Mouse (Mus musculus) spleen, postnatal 14 days (tissue): ENCODE measurements around the gene Rpl32.

Source experiments
- DNase-seq, 2 experiments: peaks; one replicate each; pipeline ENCODE4 v3.0.0; 2021 to 2022; ENCODE audit warnings: low spot score in 2 of 2

The Rpl32 gene

DNA sequence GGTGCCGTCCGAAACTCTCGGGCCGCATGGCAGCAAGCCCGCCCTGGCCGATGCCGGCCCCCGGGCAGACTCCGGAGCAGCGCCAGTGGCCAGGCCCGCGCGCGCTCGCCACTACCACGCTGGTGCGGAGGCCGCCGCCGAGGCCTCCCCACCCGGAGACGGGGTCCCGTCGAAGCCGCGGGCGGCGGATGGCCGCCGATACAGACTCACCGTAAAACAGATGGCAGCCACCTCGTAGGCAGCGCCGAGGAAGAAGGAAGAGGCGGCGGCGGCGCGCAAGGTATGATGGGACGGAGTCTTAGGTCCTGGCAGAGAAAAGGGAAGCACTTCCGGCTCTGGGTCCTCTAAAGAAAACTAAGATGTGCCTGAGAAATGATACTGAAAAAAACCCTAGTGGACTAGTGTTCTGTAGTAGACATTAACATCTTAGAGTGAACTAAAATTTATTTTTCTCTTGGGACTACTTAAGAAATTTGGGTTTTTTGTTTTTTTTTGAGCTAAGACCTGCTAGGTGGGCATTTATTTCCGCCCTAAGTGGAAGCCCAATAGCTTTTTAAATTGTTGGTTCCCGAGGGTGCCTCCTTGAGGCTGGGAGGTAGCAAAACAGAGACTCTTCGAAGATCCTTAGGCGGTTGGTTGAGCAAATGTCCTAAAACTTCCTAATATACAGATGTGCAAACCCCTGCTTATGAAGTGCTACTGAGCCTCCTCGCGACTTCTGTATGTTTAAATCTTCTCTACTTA is at the start of gene Rpl32:
Gene Rpl32, minus strand, starts transcription at position 260 of the 744 bp plus-strand sequence.
- peak; percentile 71 to 80 for DNase-seq

DNA sequence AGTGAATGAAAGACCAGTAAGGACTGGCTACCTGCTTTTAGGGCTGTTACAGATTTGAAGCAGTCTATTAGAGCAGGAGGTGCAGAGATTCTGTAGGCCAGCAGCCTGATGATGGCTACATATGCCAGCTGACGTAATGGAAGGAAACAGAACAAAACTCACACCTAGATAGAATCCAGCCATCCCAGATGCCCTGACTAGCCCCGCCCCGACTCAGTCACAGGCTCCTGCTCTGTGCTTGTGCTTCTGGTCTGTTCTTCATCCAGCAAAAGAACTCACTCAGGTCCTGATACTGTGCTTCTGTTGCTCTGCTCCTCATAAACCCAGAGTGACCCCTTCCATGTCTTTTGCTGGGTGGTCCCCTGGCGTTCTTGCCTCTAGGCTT is 47.8 kb upstream of the Rpl32 start:
- no peak for DNase-seq

DNA sequence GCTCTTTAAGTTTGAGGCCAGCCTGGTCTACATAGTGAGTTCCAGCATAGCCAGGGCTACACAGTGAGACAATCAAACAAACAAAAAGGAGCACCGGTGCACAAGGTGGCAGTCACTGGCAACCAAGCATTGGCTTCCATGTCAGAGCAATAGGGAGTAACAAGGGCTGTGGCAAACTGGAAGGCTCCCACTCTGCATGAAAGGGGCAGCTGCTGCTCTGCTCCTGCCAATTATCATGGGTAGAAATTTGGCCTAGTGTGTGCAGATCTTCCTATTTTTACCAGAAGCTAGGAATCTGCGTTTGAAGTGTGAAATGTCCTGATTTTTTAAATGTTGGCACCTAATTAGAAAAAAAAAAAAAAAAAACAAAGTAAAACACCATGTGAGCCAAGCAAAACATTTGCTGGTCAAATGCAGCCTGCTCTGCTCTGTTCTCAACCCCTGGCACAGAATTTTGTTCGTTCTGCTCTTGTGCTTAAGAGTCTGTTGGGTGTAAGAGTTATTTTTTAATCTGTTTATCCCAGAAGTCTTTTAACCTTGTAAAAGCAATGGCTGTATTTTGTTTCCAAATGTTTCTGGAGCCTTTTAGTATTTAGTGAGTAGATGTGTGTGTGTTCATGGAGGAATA is 47.3 kb upstream of the Rpl32 start:
- DNase-seq, result no peak

DNA sequence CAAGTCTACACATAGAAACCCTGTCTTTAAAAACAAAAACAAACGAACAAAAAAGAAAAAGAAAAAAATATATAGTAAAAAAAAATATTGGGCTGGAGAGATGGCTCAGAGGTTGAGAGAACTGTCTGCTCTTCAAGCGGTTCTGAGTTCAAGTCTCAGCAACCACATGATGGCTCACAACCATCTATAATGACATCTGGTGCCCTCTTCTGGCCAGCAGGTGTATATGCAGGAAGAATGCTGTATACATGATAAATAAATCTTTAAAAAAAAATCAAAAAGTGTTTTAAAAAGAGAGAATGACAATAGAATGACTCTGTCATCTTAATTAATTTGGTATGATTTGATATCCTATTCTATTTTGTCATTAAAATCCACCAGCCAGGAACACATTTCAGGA is 45.9 kb upstream of the Rpl32 start:
- DNase-seq, result no peak

DNA sequence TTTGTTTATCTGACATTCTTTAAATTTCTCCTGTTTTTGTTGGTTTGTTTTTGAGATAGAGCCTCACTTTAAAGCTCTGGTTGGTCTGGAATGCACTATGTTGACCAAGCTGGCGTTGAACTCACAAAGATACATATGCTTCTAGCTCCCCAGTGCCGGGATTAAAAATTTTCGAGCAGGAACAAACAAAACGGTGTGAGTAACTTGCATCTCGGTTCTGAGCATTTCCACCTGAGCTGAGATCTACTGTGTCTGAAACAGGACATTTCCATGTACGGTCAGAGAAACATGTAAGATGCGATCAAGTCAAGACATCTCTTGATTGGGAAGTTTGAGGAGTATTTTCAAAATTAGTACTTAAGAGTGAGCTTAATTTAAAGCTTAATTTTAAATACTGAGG is 45.4 kb upstream of the Rpl32 start:
- no peak for DNase-seq

DNA sequence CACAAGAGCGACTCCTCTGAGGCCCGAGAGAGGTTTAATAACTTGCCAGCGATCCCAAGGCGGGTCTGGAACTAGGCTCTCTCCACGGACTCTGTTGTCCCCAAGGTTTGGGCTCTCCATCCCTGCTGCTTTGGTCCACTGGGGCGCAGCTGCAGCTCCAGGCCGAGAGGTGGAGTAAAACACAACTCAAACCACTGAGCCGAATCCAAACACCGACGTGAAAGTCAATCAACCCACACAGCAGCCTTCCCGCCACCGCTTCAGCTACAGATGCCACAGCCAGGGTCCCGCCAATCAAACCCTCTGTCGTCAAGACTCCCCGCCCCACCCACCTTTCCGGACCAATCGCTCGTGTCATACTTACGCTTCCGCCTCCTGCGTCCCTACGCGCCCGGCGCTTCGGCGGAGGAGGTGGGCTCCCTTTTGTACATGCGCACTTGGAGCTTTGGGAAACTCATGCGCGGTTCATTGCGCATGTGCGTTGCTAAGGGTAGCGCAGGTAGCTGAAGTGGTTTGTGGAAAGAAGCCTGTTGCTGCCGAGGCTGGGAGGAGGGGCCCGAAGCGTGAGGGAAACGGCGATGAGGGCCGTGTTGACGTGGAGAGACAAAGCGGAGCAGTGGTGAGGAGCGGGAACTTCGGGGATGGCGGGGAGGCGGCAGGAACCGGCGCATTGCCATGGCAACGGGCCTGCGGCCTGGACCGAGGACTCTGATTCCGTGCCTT is 44.7 kb upstream of the Rpl32 start, which contains the start of the genes Mbd4 and Ift122:
Gene Mbd4, minus strand, starts transcription at position 281 of the 723 bp plus-strand sequence.
Gene Ift122, plus strand, starts transcription at position 380 of the 723 bp plus-strand sequence.
- DNase-seq, result peak; percentile 93 to 94

DNA sequence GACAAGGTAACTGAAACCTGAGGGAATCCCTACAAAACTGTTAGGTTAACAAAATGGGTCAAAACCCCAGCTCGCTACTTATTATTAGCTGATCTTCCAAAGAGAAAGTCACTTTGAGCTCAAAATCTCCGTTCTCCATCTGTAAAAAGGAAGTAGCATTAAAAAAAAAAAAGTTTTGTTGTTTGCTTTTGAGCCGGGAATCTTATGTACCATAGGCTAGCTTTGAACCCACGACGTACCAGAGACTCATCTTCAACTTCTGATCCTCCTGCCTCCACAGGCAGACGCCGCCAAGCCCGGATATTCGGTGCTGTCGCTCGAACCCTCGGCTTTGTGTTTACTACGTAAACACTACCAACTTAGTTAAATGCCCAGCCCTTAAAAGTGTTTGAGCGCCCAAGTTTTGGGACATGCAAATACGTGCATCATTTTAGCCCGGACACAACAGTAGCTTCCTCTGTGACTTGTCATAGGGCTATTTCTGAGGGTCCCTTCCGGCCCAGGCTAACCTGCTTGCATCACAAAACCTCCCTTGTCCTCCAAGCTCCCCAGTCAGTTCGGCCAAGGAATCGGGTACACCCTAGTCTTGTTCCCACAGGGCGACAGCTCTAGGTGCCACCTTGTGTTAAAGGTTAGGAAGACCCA is 44.0 kb upstream of the Rpl32 start:
- DNase-seq, result peak in 1 of 2 experiments; percentile 17

DNA sequence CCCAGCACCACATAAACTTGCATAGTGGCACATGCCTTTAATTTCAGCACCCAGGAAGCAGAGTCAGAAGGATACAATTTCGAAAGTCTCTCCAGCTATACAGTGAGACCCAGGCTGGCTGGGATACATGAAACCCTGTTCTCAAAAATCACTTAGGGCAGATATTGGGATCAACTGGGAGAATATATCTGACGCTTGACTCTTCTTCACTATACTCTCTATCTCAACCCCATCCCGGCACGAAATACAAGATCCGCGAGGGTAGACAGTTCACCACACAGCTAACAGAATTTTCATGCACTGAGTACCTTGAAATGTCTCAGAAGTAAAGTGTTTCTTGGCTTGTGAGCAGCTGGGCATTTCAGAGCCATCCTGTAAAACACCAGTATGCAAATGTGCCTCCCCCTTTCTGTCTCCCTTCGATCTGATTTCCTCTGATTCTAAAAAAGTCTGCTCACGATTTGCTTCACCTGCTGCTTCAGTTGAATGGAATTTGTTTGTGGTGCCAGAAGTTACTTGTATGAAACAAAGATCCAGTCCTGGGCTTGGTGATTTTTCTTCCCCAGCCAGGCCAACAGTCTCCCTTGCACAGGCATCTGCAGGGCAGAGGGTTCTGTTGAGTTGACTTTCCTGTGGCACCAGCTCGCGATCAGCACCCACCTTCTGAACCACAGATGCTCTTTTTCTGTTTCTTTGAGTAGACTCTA is 40.2 kb upstream of the Rpl32 start:
- no peak for DNase-seq

DNA sequence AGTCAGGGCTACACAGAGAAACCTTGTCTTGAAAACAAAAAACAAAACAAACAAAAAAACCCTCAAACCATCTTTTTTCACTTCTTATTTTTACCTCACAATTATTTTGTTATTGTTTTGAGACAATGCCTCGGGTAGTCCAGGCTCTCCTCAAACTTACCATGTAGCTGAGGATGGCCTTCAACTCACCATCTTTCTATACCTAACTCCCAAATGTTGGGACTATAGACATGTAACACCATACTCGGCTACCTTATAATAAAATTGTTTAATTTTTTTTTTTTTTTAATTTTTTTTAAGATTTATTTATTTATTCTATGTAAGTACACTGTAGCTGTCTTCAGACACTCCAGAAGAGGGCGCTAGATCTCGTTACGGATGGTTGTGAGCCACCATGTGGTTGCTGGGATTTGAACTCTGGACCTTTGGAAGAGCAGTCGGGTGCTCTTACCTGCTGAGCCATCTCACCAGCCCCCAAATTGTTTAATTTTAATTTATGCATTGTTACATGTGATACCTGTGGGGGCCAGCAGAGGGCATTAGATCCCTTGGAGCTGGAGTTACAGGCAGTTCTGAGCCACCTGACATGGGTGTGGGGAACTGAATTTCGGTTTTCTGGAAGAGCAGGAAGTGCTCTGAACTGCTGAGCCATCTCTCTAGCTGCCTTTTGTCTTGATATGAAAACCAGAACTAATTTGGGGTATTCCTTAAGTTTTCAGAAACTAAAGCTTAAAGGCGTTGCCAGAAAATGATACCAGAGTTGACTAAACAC is 38.3 kb upstream of the Rpl32 start:
- peak; percentile 23 to 62 for DNase-seq

DNA sequence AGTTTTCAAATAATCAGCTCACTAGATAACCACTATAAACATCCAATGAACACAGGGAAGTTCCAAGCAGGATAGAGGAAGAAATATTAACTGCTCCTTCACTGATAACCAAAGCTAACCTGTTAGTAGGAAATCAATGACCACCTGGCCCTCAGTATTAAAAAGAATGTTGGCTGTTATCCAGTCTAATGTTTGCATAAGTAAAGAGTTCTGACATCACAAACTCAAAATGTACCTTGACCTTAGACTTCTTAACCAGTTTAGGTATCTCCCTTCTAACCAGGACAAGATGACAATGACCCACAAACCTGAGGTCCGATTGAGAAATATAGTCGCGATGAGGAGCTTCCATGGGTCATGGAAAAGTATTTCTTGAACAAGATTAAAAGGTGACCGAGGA is 36.5 kb upstream of the Rpl32 start:
- DNase-seq, result no peak

DNA sequence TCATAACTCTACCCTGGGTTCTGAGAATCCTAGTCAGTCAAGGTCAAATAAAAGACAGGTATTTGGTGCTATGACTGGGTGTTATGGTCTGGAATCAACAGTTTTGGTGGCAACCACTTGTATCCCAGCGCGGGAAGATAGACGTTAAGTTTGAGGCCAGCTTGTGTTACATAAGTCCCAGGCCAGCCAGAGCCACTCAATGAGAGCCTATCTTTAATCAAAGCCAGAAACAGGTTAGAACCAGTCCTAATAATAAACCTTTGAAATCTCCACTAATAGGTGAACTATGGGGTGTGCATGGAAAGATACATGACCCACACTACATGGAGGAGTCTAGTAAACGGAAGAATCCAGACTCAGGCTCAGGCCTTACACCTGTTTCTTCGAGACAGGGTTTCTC is 30.2 kb upstream of the Rpl32 start:
- DNase-seq, result no peak

DNA sequence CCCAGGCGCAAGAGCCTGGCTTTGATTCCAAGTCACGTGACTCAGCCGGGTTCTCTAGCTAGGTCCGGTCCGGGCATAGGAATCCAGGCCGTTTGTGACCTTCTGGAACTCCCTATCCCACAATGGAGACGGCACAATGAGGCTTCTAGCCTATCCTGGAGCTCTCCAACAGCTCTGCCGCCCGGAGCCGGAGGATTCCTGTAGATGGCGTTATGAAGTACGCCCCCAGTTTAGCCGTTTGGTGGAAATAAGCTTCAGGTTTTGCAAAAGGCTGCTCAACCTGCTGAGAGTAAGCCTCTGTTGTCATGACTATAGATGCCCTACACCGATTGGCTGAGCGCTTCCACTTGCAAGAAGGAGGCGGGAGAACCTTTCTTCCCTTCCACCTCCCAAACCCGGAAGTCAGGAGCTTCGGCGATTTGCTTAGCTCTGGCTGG is 29.6 kb upstream of the Rpl32 start, which contains the start of gene Efcab12:
Gene Efcab12, minus strand, starts transcription at position 252 of the 437 bp plus-strand sequence.
- DNase-seq, result peak in 1 of 2 experiments; percentile 41

DNA sequence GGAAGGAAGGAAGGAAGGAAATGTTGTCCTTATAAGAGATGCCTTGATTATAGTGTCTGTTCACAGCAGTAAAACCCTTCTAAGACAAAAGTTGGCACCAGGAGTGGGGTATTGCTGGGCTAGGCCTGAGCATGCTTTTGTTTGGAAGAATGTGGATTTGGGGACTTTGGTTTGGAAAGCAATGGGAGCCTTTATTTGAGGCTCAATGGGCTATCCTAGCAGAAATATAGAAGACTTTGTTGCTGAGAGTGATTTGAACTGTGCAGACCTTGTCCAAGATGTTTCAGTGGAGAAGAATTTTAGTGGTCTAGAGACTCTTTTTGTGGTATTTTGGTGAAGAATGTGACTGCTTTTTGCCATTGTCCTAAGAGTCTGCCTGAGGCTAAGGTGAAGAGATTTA is 25.3 kb upstream of the Rpl32 start:
- DNase-seq, result no peak

DNA sequence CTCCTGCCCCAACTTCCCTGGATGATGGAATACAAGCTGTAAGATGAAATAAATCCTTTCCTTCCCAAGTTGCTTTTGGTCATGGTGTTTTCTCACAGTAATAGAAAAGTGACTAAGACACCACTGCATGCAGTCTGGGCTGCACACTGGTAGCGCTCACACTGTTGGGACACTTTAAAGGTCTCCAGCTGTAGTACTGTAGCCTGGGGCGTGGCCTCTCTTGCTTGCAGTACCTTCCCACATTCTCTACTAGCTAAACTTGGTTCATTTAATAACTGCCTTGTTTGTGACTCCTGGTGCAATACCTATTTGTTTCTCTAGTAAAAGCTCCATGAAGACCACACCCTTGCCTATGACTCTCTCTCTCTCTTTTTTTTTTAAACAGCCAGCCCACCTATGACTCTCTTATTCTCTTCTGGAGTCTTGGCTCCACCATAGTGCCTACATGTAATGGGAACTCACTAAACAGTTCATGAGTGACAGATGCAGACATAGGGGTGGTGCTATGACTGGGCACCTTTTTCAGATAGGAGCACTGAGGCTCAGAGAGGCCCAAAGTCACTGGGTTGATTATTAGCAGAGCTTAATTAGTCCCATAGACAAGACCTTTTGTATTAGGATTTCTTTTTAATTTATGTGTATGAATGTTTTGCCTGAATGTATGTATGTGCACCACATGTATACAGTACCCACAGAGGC is 23.8 kb upstream of the Rpl32 start:
- no peak for DNase-seq

DNA sequence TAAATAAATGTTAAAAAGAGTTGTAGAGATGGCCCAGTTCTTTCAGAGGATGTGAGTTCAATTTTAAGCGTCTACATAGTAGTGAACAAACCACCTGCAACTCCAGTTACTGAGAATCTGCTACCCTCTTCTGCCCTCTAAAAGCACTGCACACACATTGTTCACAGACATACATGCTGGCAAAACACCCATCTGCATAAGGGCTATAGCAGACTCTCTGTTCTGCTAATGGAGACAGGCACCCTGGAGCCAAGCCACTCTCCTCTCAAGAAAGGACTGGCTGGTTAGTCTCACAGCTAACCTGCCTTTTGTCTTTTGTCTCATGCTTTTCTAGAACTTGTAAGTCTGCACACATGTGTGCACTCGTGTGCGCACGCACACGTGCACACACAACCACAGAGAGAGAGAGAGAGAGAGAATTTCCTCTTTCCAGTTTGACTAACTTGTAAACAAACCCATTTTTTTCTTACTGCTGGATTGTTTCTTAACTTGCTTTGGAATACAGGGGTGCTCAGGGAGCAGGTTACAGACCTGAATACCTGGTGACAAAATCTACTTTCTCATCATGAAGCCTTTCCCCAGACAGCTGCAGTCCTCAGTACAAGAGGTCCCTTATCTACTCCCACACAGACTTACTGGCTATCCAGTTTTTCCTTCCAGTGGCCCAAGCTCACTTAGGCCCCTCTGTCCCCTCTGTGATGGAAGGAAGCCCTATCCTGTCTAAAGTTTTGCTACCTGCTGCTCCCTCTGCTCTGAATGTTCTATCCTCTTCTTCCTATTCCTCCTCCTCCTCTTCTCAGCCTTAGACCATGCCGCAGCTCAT is 22.4 kb upstream of the Rpl32 start:
- DNase-seq, result no peak

DNA sequence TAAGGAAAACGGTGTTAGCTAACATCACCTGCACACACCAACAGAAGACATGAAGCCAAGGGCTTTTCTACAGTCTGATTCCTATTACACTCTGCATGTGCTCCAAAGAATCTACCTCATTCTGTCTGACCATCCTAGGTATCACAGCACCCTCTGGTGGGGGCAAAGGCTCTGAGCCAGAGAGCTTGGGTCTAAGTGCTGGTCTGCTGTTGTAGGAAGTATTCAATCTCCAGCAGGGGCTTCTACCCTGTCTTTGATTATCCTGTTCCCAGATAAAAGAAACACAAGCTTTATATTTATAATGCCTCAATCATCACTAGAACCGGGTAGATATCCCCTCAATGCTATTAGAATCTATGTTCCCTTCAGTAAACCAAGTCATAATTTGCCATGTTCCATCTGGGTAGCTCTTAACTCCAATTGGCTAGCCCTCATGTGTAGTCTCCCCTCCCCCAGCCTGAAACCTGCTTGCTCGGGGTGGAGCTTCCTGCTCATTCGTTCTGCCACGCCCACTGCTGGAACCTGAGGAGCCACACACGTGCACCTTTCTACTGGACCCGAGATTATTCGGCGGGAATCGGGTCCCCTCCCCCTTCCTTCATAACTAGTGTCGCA is 15.4 kb upstream of the Rpl32 start:
- DNase-seq, result peak; percentile 57 to 68

DNA sequence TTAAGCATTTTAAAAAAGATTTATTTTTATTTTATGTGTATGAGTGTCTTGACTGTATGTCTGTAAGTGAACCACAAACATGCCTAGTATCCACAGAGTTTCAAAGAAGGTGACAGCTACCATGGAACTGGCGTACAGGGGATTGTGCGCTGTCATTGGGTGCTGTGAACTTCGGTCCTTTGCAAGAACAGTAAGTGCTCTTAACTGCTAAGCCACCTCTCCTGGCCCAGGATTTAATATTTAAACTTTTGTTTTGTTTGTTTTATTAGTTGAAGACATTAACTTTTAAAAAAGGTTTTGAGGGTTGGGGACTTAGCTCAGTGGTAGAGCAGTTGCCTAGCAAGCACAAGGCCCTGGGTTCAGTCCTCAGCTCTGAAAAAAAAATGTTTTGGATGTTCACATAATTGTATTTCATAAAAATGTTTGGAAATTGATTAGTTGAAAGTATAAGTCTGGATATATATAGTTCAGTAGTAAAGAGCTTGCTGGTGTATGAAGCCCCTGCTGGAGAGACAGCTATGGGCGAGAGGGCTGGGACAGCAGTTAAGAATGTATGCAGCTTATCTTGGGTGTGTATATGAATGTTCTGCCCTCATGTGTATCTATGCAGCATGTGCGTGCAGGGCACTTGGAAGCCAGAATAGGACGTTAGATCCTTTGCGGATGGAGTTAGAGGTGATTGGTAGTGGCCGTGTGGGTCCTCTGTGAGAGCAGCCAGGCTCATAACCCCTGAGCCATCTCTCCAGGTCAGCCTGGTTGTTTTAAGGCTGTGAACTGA is 12.9 kb upstream of the Rpl32 start:
- no peak for DNase-seq

DNA sequence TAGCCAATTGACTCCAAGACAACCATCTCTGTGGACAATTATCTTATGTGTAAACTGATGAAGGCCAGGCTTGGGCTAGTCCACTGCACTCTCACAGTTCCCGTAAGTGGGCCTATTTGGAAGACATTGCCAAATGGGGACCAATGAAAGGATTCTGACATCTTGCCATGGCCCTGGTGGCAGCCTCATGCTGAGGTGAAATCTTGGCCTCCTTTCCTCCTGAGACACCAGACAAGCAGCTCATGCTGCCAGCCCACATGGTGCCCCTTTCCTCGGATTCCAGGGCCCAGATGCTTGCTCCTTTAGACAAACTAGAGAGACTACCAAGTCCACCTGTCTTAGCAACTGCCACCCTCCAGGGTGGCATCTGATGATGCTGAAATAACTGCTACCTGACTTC is 9.6 kb upstream of the Rpl32 start:
- DNase-seq, result no peak
